Mouse (Mus musculus) small intestine, adult 10 weeks (tissue): ENCODE data around the gene Dync2h1. TPM values are rescaled to one million over a fixed set of nuclear protein-coding genes. Genes with fewer than 3 reads are reported as not detected.

ENCODE experiments used
- polyA plus RNA-seq: library from polyadenylated mRNA; stranded (reverse); fragments of 350-450 nt; fragmentation: Illumina TruSeq; extraction: RNeasy Lipid Tissue Mini Kit (QIAGEN cat#74804); gene quantifications from one replicate; pipeline ENCODE4 v1.2.3, GENCODE M21; 2014; ENCODE audit warnings: low replicate concordance

The Dync2h1 gene
- 1.4 TPM for polyA plus RNA-seq

GRCm38 (mm10) chr9:7184172-7184896 is at the start of gene Dync2h1, which contains the start of gene Dcun1d5:
Gene Dync2h1 (minus strand): TSS chr9:7184446.
Gene Dcun1d5 (plus strand): TSS chr9:7184520.

Other genes starting within 250 kb of the Dync2h1 start
- 154 TPM for gene Dcun1d5, start 74 bp upstream of the Dync2h1 start, polyA plus RNA-seq
- gene Mmp13, start 88.1 kb upstream of the Dync2h1 start, polyA plus RNA-seq, result 29.8 TPM
- 1.7 TPM for gene Mmp12, start 159.9 kb upstream of the Dync2h1 start, polyA plus RNA-seq
- gene Mmp1b, start 203.6 kb upstream of the Dync2h1 start, polyA plus RNA-seq, result not detected